Mouse (Mus musculus): ENCODE results near the gene Sp1.

Sp1 gene

GRCm38 (mm10) chr15:102442490-102442889 is 36.5 kb downstream of the Sp1 start:
- Histone ChIP-seq H3K9me3 (ENCODE audit: low read length) (no peaks in the 10 kb centered on the region), H3K27me3 (ENCODE audit: insufficient read depth, low read length) (peaks cover 6% of the 10 kb centered on the region; the same call in 1 of the 2 replicates), H3K4me3 (replicated peaks; ENCODE audit: low read length) (no peak overlapping the region), H3K36me3 (ENCODE audit: insufficient read depth, low read length) (peaks cover 7% of the 10 kb centered on the region), H3K4me1 (replicated peaks; ENCODE audit: low read depth, low read length) (peaks cover 27% of the 10 kb centered on the region)
- TF ChIP-seq POU5F1 (IDR thresholded peaks at IDR 0.05; ENCODE audit: borderline replicate concordance, low read length) (no peak), NANOG (IDR thresholded peaks at IDR 0.05; ENCODE audit: borderline replicate concordance, low read length) (no peak), CTCF (conservative IDR thresholded peaks at IDR 0.05; ENCODE audit: low read length) (peak; percentile 99)

DNA sequence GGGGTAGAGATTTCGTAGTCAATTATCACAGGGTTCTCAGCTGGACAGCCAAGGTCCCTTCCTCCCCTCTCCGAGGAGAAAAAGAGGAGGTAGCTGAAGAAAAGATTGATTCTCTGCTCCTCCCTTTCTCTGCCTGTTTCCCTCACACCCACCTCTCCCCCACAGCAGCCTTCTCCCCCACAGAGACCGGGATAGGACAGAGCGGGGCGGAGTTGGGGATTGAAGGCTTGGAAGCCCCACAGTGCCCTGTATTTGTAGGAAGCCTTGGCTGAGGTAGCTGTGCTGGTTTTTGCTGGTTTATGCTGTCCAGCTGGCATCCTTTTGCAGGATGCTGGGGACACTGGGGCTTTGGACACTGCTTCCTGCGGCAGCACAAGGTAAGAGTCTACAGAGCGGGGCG is 39.2 kb downstream of the Sp1 start, which contains the start of gene Amhr2:
Amhr2 (plus strand) TSS at position 222 of the 400 bp plus-strand sequence.
- Histone ChIP-seq H3K27me3 (ENCODE audit: insufficient read depth, low read length) (peaks cover 6% of the 10 kb centered on the region; the same call in 1 of the 2 replicates), H3K4me3 (replicated peaks; ENCODE audit: low read length) (peak within 1 kb of the TSS; percentile 37), H3K9me3 (ENCODE audit: low read length) (no peaks in the 10 kb centered on the region), H3K36me3 (ENCODE audit: insufficient read depth, low read length) (no peaks in the 10 kb centered on the region), H3K4me1 (replicated peaks; ENCODE audit: low read depth, low read length) (peaks cover 28% of the 10 kb centered on the region)
- TF ChIP-seq NANOG (IDR thresholded peaks at IDR 0.05; ENCODE audit: borderline replicate concordance, low read length) (no peak), CTCF (conservative IDR thresholded peaks at IDR 0.05; ENCODE audit: low read length) (no peak), POU5F1 (IDR thresholded peaks at IDR 0.05; ENCODE audit: borderline replicate concordance, low read length) (no peak)

DNA sequence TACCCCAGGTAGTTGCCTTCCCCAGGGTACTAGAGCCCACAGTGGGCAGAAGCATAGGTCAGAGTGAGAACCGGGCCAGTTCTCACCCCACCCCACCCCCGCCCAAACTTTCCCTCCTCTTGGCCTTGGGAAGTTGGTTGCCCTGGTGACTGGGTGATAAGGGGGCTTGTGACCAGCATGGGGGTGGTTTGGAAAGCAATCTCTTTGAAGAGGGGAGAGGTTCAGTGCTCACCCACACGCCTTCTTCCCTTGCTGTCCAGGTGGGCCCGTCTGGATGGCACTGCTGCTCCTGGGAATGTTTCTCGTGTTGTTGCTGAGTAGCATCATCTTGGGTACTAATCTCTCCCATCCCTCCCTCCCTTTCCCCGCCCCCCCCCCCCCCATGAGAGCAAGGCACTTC is 40.5 kb downstream of the Sp1 start:
- Histone ChIP-seq H3K4me1 (replicated peaks; ENCODE audit: low read depth, low read length) (peaks cover 40% of the 10 kb centered on the region), H3K27me3 (ENCODE audit: insufficient read depth, low read length) (peaks cover 6% of the 10 kb centered on the region; the same call in 1 of the 2 replicates), H3K9me3 (ENCODE audit: low read length) (no peaks in the 10 kb centered on the region), H3K36me3 (ENCODE audit: insufficient read depth, low read length) (no peaks in the 10 kb centered on the region), H3K4me3 (replicated peaks; ENCODE audit: low read length) (no peak overlapping the region)
- TF ChIP-seq POU5F1 (IDR thresholded peaks at IDR 0.05; ENCODE audit: borderline replicate concordance, low read length) (no peak), CTCF (conservative IDR thresholded peaks at IDR 0.05; ENCODE audit: low read length) (no peak)

- peaks cover 7% of the 10 kb centered on the region; the same call in 1 of the 2 replicates for H3K36me3 ChIP-seq (ENCODE audit: insufficient read depth, low read length)
- H3K4me3 ChIP-seq (replicated peaks; ENCODE audit: low read length) = no peak overlapping the region
- TF ChIP-seq POU5F1 (IDR thresholded peaks at IDR 0.05; ENCODE audit: borderline replicate concordance, low read length) = no peak
- no peak for TF ChIP-seq CTCF (conservative IDR thresholded peaks at IDR 0.05; ENCODE audit: low read length)
- no peak for TF ChIP-seq NANOG (IDR thresholded peaks at IDR 0.05; ENCODE audit: borderline replicate concordance, low read length)
- no peaks in the 10 kb centered on the region for H3K9me3 ChIP-seq (ENCODE audit: low read length)
- peaks cover 68% of the 10 kb centered on the region for H3K4me1 ChIP-seq (replicated peaks; ENCODE audit: low read depth, low read length)
- H3K27me3 ChIP-seq (ENCODE audit: insufficient read depth, low read length) = peaks cover 8% of the 10 kb centered on the region
Measured at GRCm38 (mm10) chr15:102449366-102449765, 43.4 kb downstream of the Sp1 start.

DNA sequence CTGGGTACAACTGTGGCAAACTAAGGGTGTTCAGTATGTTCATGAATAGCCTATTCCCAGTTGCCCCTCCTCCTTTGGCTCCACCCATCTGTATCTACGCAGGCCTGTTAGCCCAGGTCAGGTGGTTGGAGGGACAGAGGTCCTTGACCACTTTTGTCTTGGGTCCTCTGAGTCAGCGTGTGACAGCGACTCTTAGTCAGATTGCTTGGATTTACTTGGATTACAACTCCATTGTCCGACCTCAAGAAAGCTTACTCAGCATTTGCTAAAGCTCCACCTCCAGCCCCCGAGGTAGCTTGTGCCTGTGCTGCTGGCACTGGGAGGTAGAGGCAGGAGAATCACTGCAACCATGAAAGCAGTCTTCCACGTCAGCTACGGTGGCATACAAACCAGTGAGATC is 45.0 kb downstream of the Sp1 start:
- Histone ChIP-seq H3K4me1 (replicated peaks; ENCODE audit: low read depth, low read length) (peaks cover 59% of the 10 kb centered on the region), H3K36me3 (ENCODE audit: insufficient read depth, low read length) (peaks cover 7% of the 10 kb centered on the region; the same call in 1 of the 2 replicates), H3K9me3 (ENCODE audit: low read length) (no peaks in the 10 kb centered on the region), H3K4me3 (replicated peaks; ENCODE audit: low read length) (peak overlapping the region; percentile 43; the same call in 1 of the 2 replicates), H3K27me3 (ENCODE audit: insufficient read depth, low read length) (peaks cover 3% of the 10 kb centered on the region; the same call in 1 of the 2 replicates)
- TF ChIP-seq CTCF (conservative IDR thresholded peaks at IDR 0.05; ENCODE audit: low read length) (no peak), POU5F1 (IDR thresholded peaks at IDR 0.05; ENCODE audit: borderline replicate concordance, low read length) (no peak), NANOG (IDR thresholded peaks at IDR 0.05; ENCODE audit: borderline replicate concordance, low read length) (no peak)

DNA sequence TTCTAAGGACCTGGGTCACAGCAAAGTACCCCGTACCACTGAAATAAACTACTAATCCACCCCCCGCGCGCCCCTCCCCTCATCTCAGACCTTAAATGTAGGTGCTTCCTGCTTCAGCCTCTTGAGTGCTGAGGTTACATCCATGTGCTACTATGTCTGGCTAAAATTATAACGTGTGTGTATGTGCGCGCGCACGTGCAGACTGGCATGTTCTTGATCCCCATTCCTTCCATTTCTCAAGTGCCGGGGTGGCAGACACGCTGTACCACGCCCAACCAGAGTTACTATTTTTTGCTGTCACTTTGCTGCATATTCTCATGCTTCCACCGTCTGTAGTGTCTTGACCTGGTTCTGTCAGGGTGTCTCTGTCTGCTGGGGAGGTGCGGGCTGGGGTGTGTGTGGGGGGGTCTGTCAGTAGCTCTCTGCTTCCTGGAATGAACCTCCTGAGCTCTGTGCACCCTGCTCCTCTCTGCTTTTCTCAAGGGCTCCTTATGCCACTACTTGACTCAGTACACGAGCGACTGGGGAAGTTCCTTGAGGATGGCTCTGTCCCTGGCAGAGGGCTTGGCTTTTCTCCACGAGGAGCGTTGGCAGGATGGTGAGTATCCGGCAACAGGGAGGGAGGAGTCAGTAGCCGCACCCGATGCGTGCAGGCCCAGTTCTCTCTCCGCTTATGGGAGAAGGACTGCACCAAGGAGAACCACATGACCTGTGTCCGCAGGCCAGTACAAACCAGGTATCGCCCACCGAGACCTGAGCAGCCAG is 45.9 kb downstream of the Sp1 start:
- Histone ChIP-seq H3K4me1 (replicated peaks; ENCODE audit: low read depth, low read length) (peaks cover 56% of the 10 kb centered on the region), H3K36me3 (ENCODE audit: insufficient read depth, low read length) (peaks cover 7% of the 10 kb centered on the region; the same call in 1 of the 2 replicates), H3K9me3 (ENCODE audit: low read length) (no peaks in the 10 kb centered on the region), H3K4me3 (replicated peaks; ENCODE audit: low read length) (peak overlapping the region; percentile 75), H3K27me3 (ENCODE audit: insufficient read depth, low read length) (peaks cover 3% of the 10 kb centered on the region; the same call in 1 of the 2 replicates)
- no peak for TF ChIP-seq CTCF (conservative IDR thresholded peaks at IDR 0.05; ENCODE audit: low read length)
- TF ChIP-seq POU5F1 (IDR thresholded peaks at IDR 0.05; ENCODE audit: borderline replicate concordance, low read length) = no peak
- TF ChIP-seq NANOG (IDR thresholded peaks at IDR 0.05; ENCODE audit: borderline replicate concordance, low read length) = no peak

- Histone ChIP-seq H3K4me3 (replicated peaks; ENCODE audit: low read length) (no peak overlapping the region), H3K36me3 (ENCODE audit: insufficient read depth, low read length) (peaks cover 9% of the 10 kb centered on the region; the same call in 1 of the 2 replicates), H3K4me1 (replicated peaks; ENCODE audit: low read depth, low read length) (peaks cover 73% of the 10 kb centered on the region), H3K27me3 (ENCODE audit: insufficient read depth, low read length) (peaks cover 3% of the 10 kb centered on the region; the same call in 1 of the 2 replicates), H3K9me3 (ENCODE audit: low read length) (no peaks in the 10 kb centered on the region)
- TF ChIP-seq NANOG (IDR thresholded peaks at IDR 0.05; ENCODE audit: borderline replicate concordance, low read length) (no peak), CTCF (conservative IDR thresholded peaks at IDR 0.05; ENCODE audit: low read length) (peak; percentile 54)
Measured at GRCm38 (mm10) chr15:102455993-102456392, 50.0 kb downstream of the Sp1 start.

GRCm38 (mm10) chr15:102458050-102458736 is 52.2 kb downstream of the Sp1 start:
- no peak for TF ChIP-seq CTCF (conservative IDR thresholded peaks at IDR 0.05; ENCODE audit: low read length)
- no peak for TF ChIP-seq POU5F1 (IDR thresholded peaks at IDR 0.05; ENCODE audit: borderline replicate concordance, low read length)
- TF ChIP-seq NANOG (IDR thresholded peaks at IDR 0.05; ENCODE audit: borderline replicate concordance, low read length) = no peak
- H3K27me3 ChIP-seq (ENCODE audit: insufficient read depth, low read length) = no peaks in the 10 kb centered on the region
- H3K4me3 ChIP-seq (replicated peaks; ENCODE audit: low read length) = peak overlapping the region; percentile 80; the same call in 1 of the 2 replicates
- peaks cover 24% of the 10 kb centered on the region for H3K36me3 ChIP-seq (ENCODE audit: insufficient read depth, low read length)
- H3K9me3 ChIP-seq (ENCODE audit: low read length) = no peaks in the 10 kb centered on the region
- H3K4me1 ChIP-seq (replicated peaks; ENCODE audit: low read depth, low read length) = peaks cover 70% of the 10 kb centered on the region

Measured in E14TG2a.4 (cell line).